Mouse (Mus musculus): Measurements from ENCODE around the gene Ripor2.

The Ripor2 gene

GRCm38 (mm10) chr13:24581833-24582232, at the start of gene Ripor2:
Gene Ripor2, plus strand, starts transcription at chr13:24582189.
- DNase-seq: no peak

- no peak for DNase-seq
Observed at GRCm38 (mm10) chr13:24536531-24537167, 45.3 kb upstream of the Ripor2 start.

- DNase-seq: no peak
Observed at GRCm38 (mm10) chr13:24538012-24538411, 44.0 kb upstream of the Ripor2 start.

- no peak for DNase-seq
Observed at GRCm38 (mm10) chr13:24538941-24539340, 43.0 kb upstream of the Ripor2 start.

GRCm38 (mm10) chr13:24545677-24546076, 36.3 kb upstream of the Ripor2 start:
- no peak for DNase-seq

GRCm38 (mm10) chr13:24546801-24547459, 35.1 kb upstream of the Ripor2 start:
- DNase-seq: no peak

- no peak for DNase-seq
Observed at GRCm38 (mm10) chr13:24548911-24549310, 33.1 kb upstream of the Ripor2 start.

- DNase-seq: peak; percentile 16
Observed at GRCm38 (mm10) chr13:24551100-24551931, 30.7 kb upstream of the Ripor2 start.

GRCm38 (mm10) chr13:24552039-24552438, 29.9 kb upstream of the Ripor2 start:
- no peak for DNase-seq

- DNase-seq: no peak
Observed at GRCm38 (mm10) chr13:24561391-24561790, 20.6 kb upstream of the Ripor2 start.

GRCm38 (mm10) chr13:24564706-24565105, 17.3 kb upstream of the Ripor2 start:
- no peak for DNase-seq

- DNase-seq: no peak
Observed at GRCm38 (mm10) chr13:24565230-24565949, 16.6 kb upstream of the Ripor2 start.

GRCm38 (mm10) chr13:24565950-24566320, 16.1 kb upstream of the Ripor2 start:
- no peak for DNase-seq

GRCm38 (mm10) chr13:24567176-24567811, 14.7 kb upstream of the Ripor2 start:
- DNase-seq: no peak

- DNase-seq: no peak
Observed at GRCm38 (mm10) chr13:24569066-24569465, 12.9 kb upstream of the Ripor2 start.

- DNase-seq: no peak
Observed at GRCm38 (mm10) chr13:24570716-24571115, 11.3 kb upstream of the Ripor2 start.

GRCm38 (mm10) chr13:24571906-24572305, 10.1 kb upstream of the Ripor2 start:
- no peak for DNase-seq

- DNase-seq: no peak
Observed at GRCm38 (mm10) chr13:24575126-24575525, 6.9 kb upstream of the Ripor2 start.

GRCm38 (mm10) chr13:24576338-24577119, 5.5 kb upstream of the Ripor2 start:
- peak; percentile 63 for DNase-seq

- DNase-seq: no peak
Observed at GRCm38 (mm10) chr13:24578317-24578716, 3.7 kb upstream of the Ripor2 start.

GRCm38 (mm10) chr13:24580759-24581158, 1.2 kb upstream of the Ripor2 start:
- DNase-seq: no peak

GRCm38 (mm10) chr13:24584403-24584802, 2.4 kb downstream of the Ripor2 start:
- DNase-seq: no peak
